Mouse (Mus musculus) embryonic facial prominence, embryonic 13.5 days (tissue): ENCODE measurements around the gene Tlr7. TPM values are rescaled to one million over a fixed set of nuclear protein-coding genes. Genes with fewer than 3 reads are reported as not detected.
"Not testable (repeated sequence)": the region's sequence is repeated elsewhere in the genome, so short reads cannot be mapped to it uniquely, and the experiment has no call there.

Experiments used
- ATAC-seq: fragments of 200-750 bp; cut with Nextera tagmentation; 2 replicates; pipeline ENCODE4 v1.8.0; 2017; ENCODE audit warnings: low read depth; ENCODE audit not compliant: insufficient number of reproducible peaks, insufficient read depth, low FRiP score, low TSS enrichment
- H3K27ac ChIP-seq: fragments of 300-500 bp; sonication (generic); 2 replicates; pipeline ENCODE4 v1.5.1; 2015; ENCODE audit warnings: moderate library complexity, mild to moderate bottlenecking, inconsistent platforms
- H3K27me3 ChIP-seq: fragments of 300-500 bp; sonication (generic); 2 replicates; pipeline ENCODE4 v1.6.1; 2015; ENCODE audit warnings: mild to moderate bottlenecking, inconsistent platforms
- H3K36me3 ChIP-seq: fragments of 300-500 bp; sonication (generic); 2 replicates; pipeline ENCODE4 v1.6.1; 2015; ENCODE audit warnings: mild to moderate bottlenecking, inconsistent platforms
- H3K4me1 ChIP-seq: fragments of 300-500 bp; sonication (generic); 2 replicates; pipeline ENCODE4 v1.6.1; 2015; ENCODE audit warnings: inconsistent platforms
- H3K4me2 ChIP-seq: fragments of 300-500 bp; sonication (generic); 2 replicates; pipeline ENCODE4 v1.6.1; 2015; ENCODE audit warnings: moderate library complexity, mild to moderate bottlenecking, inconsistent platforms
- H3K4me3 ChIP-seq: fragments of 300-500 bp; sonication (generic); 2 replicates; pipeline ENCODE4 v1.5.1; 2015; ENCODE audit warnings: mild to moderate bottlenecking, inconsistent platforms
- H3K9ac ChIP-seq: fragments of 300-500 bp; sonication (generic); 2 replicates; pipeline ENCODE4 v1.6.1; 2015; ENCODE audit warnings: mild to moderate bottlenecking, inconsistent platforms
- H3K9me3 ChIP-seq: fragments of 300-500 bp; sonication (generic); 2 replicates; pipeline ENCODE4 v1.6.1; 2016; ENCODE audit warnings: inconsistent platforms
- WGBS: fragments of 180-500 bp; shearing (Covaris S2); methylation state at CpG from one replicate; pipeline ENCODE4 v1.1.7; 2015; ENCODE audit warnings: mixed read lengths; 5-methylcytosine and 5-hydroxymethylcytosine counted together
- polyA plus RNA-seq: library from polyadenylated mRNA; unstranded; fragments of >200 nt; fragmentation: Nextera tagmentation; extraction: Ambion mirVana; gene quantifications from 2 replicates; pipeline ENCODE4 v1.2.1, GENCODE M21; 2015

Tlr7 gene
- 0.30 and 0.60 TPM in 2 replicates for polyA plus RNA-seq

DNA sequence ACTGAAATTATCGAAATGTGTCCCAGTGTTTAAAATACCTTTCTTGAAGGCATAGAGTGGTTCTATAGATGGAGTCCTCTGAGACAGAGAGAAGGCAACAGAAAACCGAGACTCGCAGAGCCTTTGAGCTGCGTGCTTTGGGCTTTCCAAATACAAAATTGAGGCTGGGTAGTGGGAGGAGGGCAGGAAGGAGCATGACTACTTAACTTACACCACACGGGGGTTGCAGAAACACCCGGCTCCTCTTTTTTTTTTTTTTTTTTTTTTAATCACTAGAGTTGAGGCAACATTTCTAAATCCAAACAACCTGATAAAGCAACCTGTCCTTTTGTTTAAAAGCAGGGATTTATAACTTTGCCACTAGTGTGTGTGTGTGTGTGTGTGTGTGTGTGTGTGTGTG, at the start of gene Tlr7:
Tlr7 (minus strand) TSS at position 160 of the 400 bp plus-strand sequence.
- ATAC-seq: no peak
- H3K27ac ChIP-seq: no peak within 1 kb of the TSS
- H3K4me1 ChIP-seq: no peaks in the 10 kb centered on the region
- H3K36me3 ChIP-seq: no peaks in the 10 kb centered on the region
- no peak within 1 kb of the TSS for H3K4me3 ChIP-seq
- H3K27me3 ChIP-seq: peaks cover 25% of the 10 kb centered on the region
- H3K4me2 ChIP-seq: no peak within 1 kb of the TSS
- no peak within 1 kb of the TSS for H3K9ac ChIP-seq
- no peaks in the 10 kb centered on the region for H3K9me3 ChIP-seq
- WGBS: 68% methylated on average over 6 of the region's 6 CpGs

DNA sequence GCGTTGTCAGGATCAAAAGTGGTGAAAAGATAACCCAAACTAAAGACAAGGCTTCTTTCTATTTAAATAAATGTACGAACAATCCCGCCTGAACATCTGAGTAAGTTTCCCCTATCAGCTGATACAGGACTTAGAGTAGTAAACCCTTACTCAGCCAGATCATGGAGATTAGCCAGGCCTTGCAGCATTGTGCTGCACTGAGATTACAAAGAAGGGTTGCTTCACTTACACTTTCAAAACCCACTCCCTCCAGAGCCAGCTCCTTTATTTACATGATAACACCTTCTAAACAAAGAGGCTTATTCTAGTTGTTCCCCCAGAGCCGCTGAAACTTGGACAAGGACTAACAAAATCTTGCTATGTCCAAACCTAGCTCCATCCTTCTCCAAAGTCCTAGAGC, 49.7 kb upstream of the Tlr7 start:
- WGBS: 64% methylated on average over 4 of the region's 4 CpGs
- H3K4me3 ChIP-seq: no peak overlapping the region
- peaks cover 53% of the 10 kb centered on the region for H3K27me3 ChIP-seq
- H3K4me1 ChIP-seq: no peaks in the 10 kb centered on the region
- no peak overlapping the region for H3K27ac ChIP-seq
- no peaks in the 10 kb centered on the region for H3K9me3 ChIP-seq
- H3K9ac ChIP-seq: no peak overlapping the region
- no peak for ATAC-seq
- H3K4me2 ChIP-seq: no peak overlapping the region
- no peaks in the 10 kb centered on the region for H3K36me3 ChIP-seq

GRCm38 (mm10) chrX:167361231-167361630, 30.9 kb upstream of the Tlr7 start:
- WGBS: 81% methylated on average over 3 of the region's 3 CpGs
- not testable (repeated sequence) for H3K27ac ChIP-seq, H3K36me3 ChIP-seq, H3K9ac ChIP-seq, H3K9me3 ChIP-seq, H3K4me1 ChIP-seq, ATAC-seq, H3K4me3 ChIP-seq, H3K4me2 ChIP-seq
- H3K27me3 ChIP-seq: peaks cover 16% of the 10 kb centered on the region

DNA sequence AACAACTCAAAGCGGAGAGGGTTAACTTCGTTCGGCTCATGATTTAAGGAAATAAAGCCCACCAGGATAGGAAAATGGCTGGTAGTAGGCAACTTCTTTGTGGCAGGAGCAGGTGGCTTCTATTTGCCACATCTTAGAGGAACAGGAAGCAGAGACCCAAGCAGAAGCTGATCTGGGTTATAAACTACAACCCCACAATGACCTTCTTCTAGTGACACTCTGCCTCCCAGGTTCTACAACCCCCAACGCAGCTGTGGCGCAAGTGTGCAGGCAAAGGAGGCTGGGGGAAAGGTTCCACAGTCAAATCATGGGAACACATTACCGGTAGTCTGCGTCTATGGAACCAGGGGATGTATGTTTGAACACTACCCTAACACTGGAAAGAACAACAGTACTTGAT, 29.3 kb upstream of the Tlr7 start:
- peaks cover 15% of the 10 kb centered on the region for H3K27me3 ChIP-seq
- no peaks in the 10 kb centered on the region for H3K9me3 ChIP-seq
- 84% methylated on average over 7 of the region's 7 CpGs for WGBS
- no peaks in the 10 kb centered on the region for H3K4me1 ChIP-seq
- H3K36me3 ChIP-seq: 0 out of 2 replicates have a peak, but pooled peaks cover 4% of the 10 kb centered on the region
- no peak for ATAC-seq
- no peak overlapping the region for H3K4me2 ChIP-seq
- H3K9ac ChIP-seq: no peak overlapping the region
- no peak overlapping the region for H3K4me3 ChIP-seq
- H3K27ac ChIP-seq: no peak overlapping the region

GRCm38 (mm10) chrX:167357415-167357814, 27.1 kb upstream of the Tlr7 start:
- 72% methylated on average over 2 of the region's 2 CpGs for WGBS
- ATAC-seq: no peak
- no peak overlapping the region for H3K9ac ChIP-seq
- no peak overlapping the region for H3K4me2 ChIP-seq
- no peaks in the 10 kb centered on the region for H3K9me3 ChIP-seq
- peaks cover 10% of the 10 kb centered on the region for H3K27me3 ChIP-seq
- H3K4me1 ChIP-seq: no peaks in the 10 kb centered on the region
- H3K27ac ChIP-seq: no peak overlapping the region
- 0 out of 2 replicates have a peak, but pooled peaks cover 4% of the 10 kb centered on the region for H3K36me3 ChIP-seq
- H3K4me3 ChIP-seq: no peak overlapping the region

DNA sequence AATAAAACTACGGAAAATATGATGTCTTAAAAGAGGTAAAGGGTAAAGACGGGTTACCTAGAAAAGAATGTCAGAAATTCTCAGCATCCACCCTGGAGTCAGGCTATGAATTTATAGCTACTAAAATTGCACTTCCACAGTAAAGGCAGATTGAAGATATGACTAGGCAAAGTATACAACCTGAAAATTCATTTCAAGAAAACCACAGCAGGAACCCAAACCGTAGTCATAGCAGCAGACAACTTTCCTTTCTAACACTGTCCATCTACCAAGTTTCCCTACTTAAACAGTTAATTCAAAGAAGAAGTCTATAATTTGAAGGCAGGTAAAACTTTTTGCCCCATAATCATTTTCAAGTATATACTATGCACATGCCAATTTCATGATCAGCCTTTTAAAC, 25.6 kb upstream of the Tlr7 start:
- peaks cover 4% of the 10 kb centered on the region; the same call in 1 of the 2 replicates for H3K27me3 ChIP-seq
- WGBS: 81% methylated on average over 3 of the region's 3 CpGs
- ATAC-seq: no peak

DNA sequence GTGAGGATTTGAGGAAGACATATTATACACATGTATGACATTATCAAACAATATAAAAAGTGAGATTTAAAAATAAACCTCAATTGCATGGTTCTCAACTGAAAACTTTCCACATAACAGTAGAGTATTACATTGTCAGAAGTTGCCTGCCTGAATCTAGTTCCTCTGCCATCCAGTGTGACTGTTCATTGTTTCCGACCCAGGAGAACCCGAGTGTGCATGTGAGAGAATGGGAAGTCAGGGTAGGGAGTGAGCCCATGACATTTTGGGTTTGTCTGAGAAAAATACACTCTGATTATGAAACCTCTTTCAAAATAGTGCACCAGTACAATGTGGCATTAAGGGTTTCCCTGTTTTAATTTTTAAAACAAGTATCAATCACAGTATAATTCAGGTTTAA, 23.3 kb upstream of the Tlr7 start:
- Histone ChIP-seq H3K27ac (no peak overlapping the region), H3K9me3 (no peaks in the 10 kb centered on the region), H3K4me1 (no peaks in the 10 kb centered on the region), H3K4me2 (no peak overlapping the region), H3K4me3 (no peak overlapping the region), H3K36me3 (no peaks in the 10 kb centered on the region), H3K27me3 (0 out of 2 replicates have a peak, but pooled peaks cover under 1% of the 10 kb centered on the region), H3K9ac (no peak overlapping the region)
- no peak for ATAC-seq
- WGBS: 87% methylated on average over 2 of the region's 2 CpGs

More for the DNA sequence above, 25.6 kb upstream of the Tlr7 start:
- no peaks in the 10 kb centered on the region for H3K9me3 ChIP-seq
- no peaks in the 10 kb centered on the region for H3K4me1 ChIP-seq
- no peak overlapping the region for H3K9ac ChIP-seq
- H3K36me3 ChIP-seq: no peaks in the 10 kb centered on the region
- H3K4me2 ChIP-seq: no peak overlapping the region
- no peak overlapping the region for H3K4me3 ChIP-seq
- H3K27ac ChIP-seq: no peak overlapping the region

DNA sequence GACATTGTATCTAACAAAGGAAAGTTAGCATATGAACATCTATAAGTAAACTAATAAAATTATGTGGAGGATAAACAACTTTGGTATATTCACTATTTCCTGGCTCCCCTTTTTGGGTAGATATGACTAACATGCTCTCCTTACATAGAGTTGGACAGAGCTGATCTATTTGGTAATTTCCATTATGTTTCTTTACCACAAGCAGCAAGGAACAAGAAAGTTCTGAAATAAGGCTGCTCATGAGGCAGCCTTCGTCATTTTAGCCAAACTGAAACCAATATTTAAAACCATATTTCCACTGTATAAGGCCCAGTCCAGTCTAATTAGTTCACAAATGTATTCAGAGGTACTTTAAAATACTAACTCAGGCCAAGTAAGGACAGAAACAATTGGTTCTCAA, 16.1 kb upstream of the Tlr7 start:
- no peaks in the 10 kb centered on the region for H3K4me1 ChIP-seq
- no peak overlapping the region for H3K27ac ChIP-seq
- H3K4me2 ChIP-seq: no peak overlapping the region
- 73% methylated on average over 1 of the region's 1 CpGs for WGBS
- H3K36me3 ChIP-seq: no peaks in the 10 kb centered on the region
- no peak overlapping the region for H3K4me3 ChIP-seq
- H3K27me3 ChIP-seq: peaks cover 29% of the 10 kb centered on the region
- no peak for ATAC-seq
- no peak overlapping the region for H3K9ac ChIP-seq
- no peaks in the 10 kb centered on the region for H3K9me3 ChIP-seq

DNA sequence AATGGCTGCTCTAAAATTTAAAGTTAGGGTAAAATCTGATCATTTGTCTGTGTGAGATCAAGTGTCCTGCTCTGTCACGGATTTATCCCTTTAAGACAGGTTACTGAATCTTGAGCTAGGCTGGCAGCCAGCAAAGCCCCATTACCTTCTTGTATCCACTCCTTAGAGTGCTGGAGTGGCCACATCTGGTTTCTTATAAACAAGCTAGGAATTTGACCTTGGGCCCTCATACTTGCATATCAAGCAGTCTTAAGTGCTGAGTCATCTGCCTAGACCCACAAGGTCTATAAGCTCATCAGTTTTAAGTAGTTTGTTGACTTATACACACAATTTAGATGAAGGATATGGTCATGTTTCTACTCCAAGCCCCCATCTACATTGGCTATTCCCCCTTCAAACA, 14.0 kb upstream of the Tlr7 start:
- Histone ChIP-seq H3K4me3 (no peak overlapping the region), H3K9me3 (no peaks in the 10 kb centered on the region), H3K9ac (no peak overlapping the region), H3K27me3 (peaks cover 38% of the 10 kb centered on the region), H3K4me1 (no peaks in the 10 kb centered on the region), H3K27ac (no peak overlapping the region), H3K4me2 (no peak overlapping the region), H3K36me3 (no peaks in the 10 kb centered on the region)
- 74% methylated on average over 1 of the region's 1 CpGs for WGBS
- no peak for ATAC-seq

DNA sequence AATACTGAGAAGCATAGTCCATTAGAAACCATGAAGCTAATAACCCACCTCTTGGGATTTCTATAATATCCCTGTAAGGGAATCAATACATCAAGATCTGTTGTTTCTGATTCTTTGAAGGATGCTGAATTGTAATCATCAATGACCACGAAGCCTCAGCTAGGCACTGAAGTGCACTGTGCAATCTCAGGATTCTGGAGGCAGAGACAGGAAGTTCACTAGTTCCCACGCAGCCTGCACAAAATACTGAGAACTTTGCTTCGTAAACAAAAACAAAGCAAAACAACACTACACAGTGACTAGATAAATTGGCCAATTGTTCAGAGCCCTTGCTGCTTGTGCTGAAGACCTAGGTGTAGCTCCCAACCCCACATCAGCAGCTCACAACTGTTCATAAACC, 11.5 kb upstream of the Tlr7 start:
- Histone ChIP-seq H3K4me2 (no peak overlapping the region), H3K9ac (no peak overlapping the region), H3K27me3 (peaks cover 33% of the 10 kb centered on the region), H3K36me3 (no peaks in the 10 kb centered on the region), H3K9me3 (no peaks in the 10 kb centered on the region), H3K4me1 (no peaks in the 10 kb centered on the region), H3K4me3 (no peak overlapping the region), H3K27ac (no peak overlapping the region)
- WGBS: 82% methylated on average over 3 of the region's 3 CpGs
- no peak for ATAC-seq

- no peak overlapping the region for H3K4me2 ChIP-seq
- ATAC-seq: no peak
- no peaks in the 10 kb centered on the region for H3K9me3 ChIP-seq
- H3K4me3 ChIP-seq: no peak overlapping the region
- no peak overlapping the region for H3K27ac ChIP-seq
- 84% methylated on average over 2 of the region's 2 CpGs for WGBS
- no peaks in the 10 kb centered on the region for H3K36me3 ChIP-seq
- H3K9ac ChIP-seq: no peak overlapping the region
- peaks cover 27% of the 10 kb centered on the region for H3K27me3 ChIP-seq
- H3K4me1 ChIP-seq: no peaks in the 10 kb centered on the region
Observed at GRCm38 (mm10) chrX:167340190-167340589, 9.8 kb upstream of the Tlr7 start.

DNA sequence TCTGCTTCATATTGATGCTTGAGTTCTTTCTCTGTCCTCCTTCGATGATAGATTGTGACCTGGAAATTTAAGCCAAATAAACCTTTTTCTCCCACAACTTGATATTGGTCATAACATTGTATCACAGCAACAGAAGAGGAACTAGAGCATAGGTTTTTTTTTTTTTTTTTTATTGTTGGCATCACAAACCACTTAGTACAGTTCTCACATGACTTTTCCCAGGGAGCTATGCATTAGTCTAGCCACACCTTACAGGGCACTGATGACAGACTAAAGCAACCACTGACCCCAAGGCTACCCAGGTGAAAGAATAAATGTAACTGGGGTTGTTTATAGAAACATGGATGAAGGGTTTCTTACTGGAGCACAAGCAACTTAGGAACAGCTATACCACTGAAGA, 7.6 kb upstream of the Tlr7 start:
- Histone ChIP-seq H3K4me2 (no peak overlapping the region), H3K4me3 (no peak overlapping the region), H3K27ac (no peak overlapping the region), H3K36me3 (no peaks in the 10 kb centered on the region), H3K27me3 (peaks cover 18% of the 10 kb centered on the region), H3K9ac (no peak overlapping the region), H3K9me3 (no peaks in the 10 kb centered on the region), H3K4me1 (no peaks in the 10 kb centered on the region)
- 92% methylated on average over 1 of the region's 1 CpGs for WGBS
- no peak for ATAC-seq

DNA sequence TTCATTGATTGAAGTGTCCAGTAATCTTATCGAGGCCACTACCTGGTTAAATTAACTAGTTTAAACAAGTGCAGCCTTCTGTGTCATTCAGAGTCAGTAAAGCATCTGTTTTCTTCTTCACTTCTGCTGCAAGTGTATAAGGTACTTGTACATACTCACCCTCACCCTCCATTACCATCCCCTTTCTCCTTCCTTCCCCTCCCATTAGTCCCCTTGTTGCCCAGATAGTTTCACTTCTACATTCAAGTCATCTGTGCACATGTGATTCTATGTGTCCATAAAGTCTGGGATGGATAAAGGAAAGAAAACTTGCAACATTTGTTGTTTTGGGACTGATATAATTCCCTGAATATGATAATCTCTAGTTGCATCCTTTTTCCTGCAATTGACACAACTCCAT, 4.2 kb upstream of the Tlr7 start:
- Histone ChIP-seq H3K36me3 (no peaks in the 10 kb centered on the region), H3K27me3 (peaks cover 7% of the 10 kb centered on the region), H3K4me2 (no peak overlapping the region), H3K4me1 (no peaks in the 10 kb centered on the region), H3K9ac (no peak overlapping the region), H3K4me3 (no peak overlapping the region), H3K9me3 (no peaks in the 10 kb centered on the region), H3K27ac (no peak overlapping the region)
- no peak for ATAC-seq
- 84% methylated on average over 1 of the region's 1 CpGs for WGBS
